Comparison of ENCODE assay signal across 9 mouse cellular contexts in the genomic region with DNA sequence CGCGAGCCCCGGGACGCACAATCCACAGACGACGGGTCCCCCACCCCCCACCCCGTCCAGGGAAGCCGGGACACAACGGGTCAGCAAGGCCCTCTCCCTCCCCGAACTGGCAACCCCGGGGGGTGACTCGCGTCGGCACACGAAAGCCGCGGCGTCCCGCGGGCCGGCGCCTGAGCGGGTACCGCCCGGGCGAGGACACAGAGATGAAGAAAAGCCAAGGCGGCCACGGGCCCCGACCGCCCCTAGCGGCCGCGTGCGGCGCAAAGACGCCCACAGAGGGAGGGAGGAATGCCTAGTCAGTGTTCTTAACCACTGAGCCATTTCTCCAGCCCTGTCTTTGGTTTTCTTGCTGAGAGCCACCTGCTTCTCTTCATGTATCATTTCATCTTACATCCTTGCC. TPM values are rescaled to one million over a fixed set of nuclear protein-coding genes. Genes with fewer than 3 reads are reported as not detected.
DNase-seq lines count a peak whose midpoint lies in the region; ATAC-seq and TF ChIP-seq lines count a peak whose summit lies in the region.
"Had no signal": no experiment of that assay in that cellular context is flagged by ENCODE, and none has a peak within 500 bp of the region (broad histone marks: within the 10 kb centered on the region; RNA-seq: fewer than 3 reads in every experiment).

No protein-coding gene starts in this region.

- H3K9me3 ChIP-seq in megakaryocyte, embryonic 14.5 days = peaks cover 7% of the 10 kb centered on the region; the same call in 1 of the 2 replicates
- H3K9me3 ChIP-seq: limb, embryonic 15.5 days had no signal

- peak; percentile 54 for TF ChIP-seq CTCF in lung, adult 2 months (IDR thresholded peaks at IDR 0.05; ENCODE audit: insufficient read depth, low read length)

- WGBS in lung, adult 2 months = 5% methylated on average over 36 of the region's 36 CpGs

- TF ChIP-seq POLR2A in lung, adult 2 months (IDR thresholded peaks at IDR 0.05; ENCODE audit: borderline replicate concordance, extremely low read depth, low read depth, low read length) = no peak

- no peak for ATAC-seq in megakaryocyte, adult 5-6 weeks (ENCODE audit: poor library complexity, severe bottlenecking)
- no peak for ATAC-seq in granulocyte monocyte progenitor cell, adult 5-6 weeks (replicated peaks; ENCODE audit: poor library complexity, severe bottlenecking)

- H3K4me1 ChIP-seq in megakaryocyte, embryonic 14.5 days = peaks cover 6% of the 10 kb centered on the region; the same call in 1 of the 2 replicates
- no peaks in the 10 kb centered on the region for H3K4me1 ChIP-seq in lung, adult 2 months (ENCODE audit: control insufficient read depth, insufficient read depth, low read length)
- H3K4me1 ChIP-seq: limb, embryonic 15.5 days had no signal

- no peaks in the 10 kb centered on the region for H3K36me3 ChIP-seq in megakaryocyte, embryonic 14.5 days (replicated peaks; ENCODE audit: low read length)
- H3K36me3 ChIP-seq: limb, embryonic 15.5 days had no signal

- DNase-seq in adrenal gland, adult (ENCODE audit: inconsistent age in 2 of 2, low spot score in 1 of 2) = peak; percentile 76 to 91
- peak; percentile 100 for DNase-seq in embryo, embryonic 11.5 days (ENCODE audit: low read depth, low spot score)
- peak; percentile 100 for DNase-seq in hindlimb bud, embryonic 11.5 days (ENCODE audit: extremely low spot score, low read depth, low spot score)
- DNase-seq in lung, adult 2 months = peak; percentile 59
- DNase-seq in spleen, adult 12 weeks (ENCODE audit: low spot score) = peak; percentile 45

- H3K27me3 ChIP-seq in megakaryocyte, embryonic 14.5 days (replicated peaks) = peaks cover 33% of the 10 kb centered on the region

- H3K4me3 ChIP-seq in megakaryocyte, embryonic 14.5 days (replicated peaks) = peak overlapping the region; percentile 0
- no peak overlapping the region for H3K4me3 ChIP-seq in lung, adult 2 months (replicated peaks; ENCODE audit: extremely low read depth, low read depth, low read length)
- H3K4me3 ChIP-seq: limb, embryonic 15.5 days had no signal

RNA-seq across cellular contexts. Expression of a gene that starts 26.6 kb away (rescaled TPM):
- 81.8 and 103 TPM in 2 replicates for polyA plus RNA-seq in megakaryocyte, embryonic 14.5 days (2012; ENCODE audit: insufficient read depth, low replicate concordance)
- 77.4 and 79.9 TPM in 2 replicates for total RNA-seq in megakaryocyte, adult 5-6 weeks (2015)
- total RNA-seq in megakaryocyte, adult 5-6 weeks (2017) = 54.1 and 74.4 TPM in 2 replicates
- polyA plus RNA-seq in lung, adult 2 months (2012; rRNA removed) = 67.6 and 80.1 TPM in 2 replicates
- total RNA-seq in granulocyte monocyte progenitor cell, adult 5-6 weeks (2014; fragmentation: Nextera tagmentation) = 54.4 and 61.3 TPM in 2 replicates
- total RNA-seq in granulocyte monocyte progenitor cell, adult 5-6 weeks (2017) = 25.9 and 30.1 TPM in 2 replicates

RNA-seq across cellular contexts. Expression of a gene that starts 40.7 kb away (rescaled TPM):
- polyA plus RNA-seq in megakaryocyte, embryonic 14.5 days (2012; ENCODE audit: insufficient read depth, low replicate concordance) = 2.5 TPM in 2 replicates
- 9.6 and 12.0 TPM in 2 replicates for total RNA-seq in megakaryocyte, adult 5-6 weeks (2015)
- total RNA-seq in megakaryocyte, adult 5-6 weeks (2017) = 18.2 and 18.5 TPM in 2 replicates
- 14.9 and 15.6 TPM in 2 replicates for polyA plus RNA-seq in lung, adult 2 months (2012; rRNA removed)
- total RNA-seq in granulocyte monocyte progenitor cell, adult 5-6 weeks (2014; fragmentation: Nextera tagmentation) = 18.4 and 23.3 TPM in 2 replicates
- total RNA-seq in granulocyte monocyte progenitor cell, adult 5-6 weeks (2017) = 14.0 and 16.2 TPM in 2 replicates

RNA-seq across cellular contexts. Expression of a gene that starts 41.2 kb away (rescaled TPM):
- not detected in 2 replicates for polyA plus RNA-seq in megakaryocyte, embryonic 14.5 days (2012; ENCODE audit: insufficient read depth, low replicate concordance)
- not detected in 2 replicates for total RNA-seq in megakaryocyte, adult 5-6 weeks (2015)
- not detected in 2 replicates for total RNA-seq in megakaryocyte, adult 5-6 weeks (2017)
- 0.05 TPM in 1 of 2 replicates, not detected in the other for polyA plus RNA-seq in lung, adult 2 months (2012; rRNA removed)
- not detected in 2 replicates for total RNA-seq in granulocyte monocyte progenitor cell, adult 5-6 weeks (2014; fragmentation: Nextera tagmentation)
- total RNA-seq in granulocyte monocyte progenitor cell, adult 5-6 weeks (2017) = not detected in 2 replicates
- polyA plus RNA-seq: limb, embryonic 15.5 days had no signal

RNA-seq across cellular contexts. Expression of a gene that starts 55.0 kb away (rescaled TPM):
- not detected in 2 replicates for polyA plus RNA-seq in megakaryocyte, embryonic 14.5 days (2012; ENCODE audit: insufficient read depth, low replicate concordance)
- total RNA-seq in megakaryocyte, adult 5-6 weeks (2015) = not detected in 2 replicates
- total RNA-seq in megakaryocyte, adult 5-6 weeks (2017) = not detected in 2 replicates
- polyA plus RNA-seq in lung, adult 2 months (2012; rRNA removed) = not detected in 2 replicates
- total RNA-seq in granulocyte monocyte progenitor cell, adult 5-6 weeks (2014; fragmentation: Nextera tagmentation) = not detected in 2 replicates
- total RNA-seq in granulocyte monocyte progenitor cell, adult 5-6 weeks (2017) = not detected in 2 replicates
- polyA plus RNA-seq: limb, embryonic 15.5 days had no signal

Comparison
In these comparisons a context has a peak if more than half of its experiments do, and no peak if none do; other contexts are left out.
1. DNase-seq: peak in every context shown above with its lines; median percentile 100 in embryo, embryonic 11.5 days; 100 in hindlimb bud, embryonic 11.5 days; 84 in adrenal gland, adult; 59 in lung, adult 2 months; 45 in spleen, adult 12 weeks.